Mouse (Mus musculus) thymus, adult 2 months (tissue): ENCODE data around the gene Cntn5. TPM values are rescaled to one million over a fixed set of nuclear protein-coding genes. Genes with fewer than 3 reads are reported as not detected.

ENCODE experiments used
- DNase-seq: peaks from one replicate; pipeline ENCODE4 v3.0.0; 2021
- H3K27ac ChIP-seq: fragments of 200-500 bp; 2 replicates; pipeline ENCODE4 v1.5.1; 2012; ENCODE audit warnings: low read length, control low read depth; ENCODE audit not compliant: control insufficient read depth, insufficient read depth
- H3K27me3 ChIP-seq: fragments of 200-500 bp; 2 replicates; pipeline ENCODE4 v1.6.1; 2012; ENCODE audit warnings: mild to moderate bottlenecking, low read length, moderate library complexity, mixed read lengths; ENCODE audit not compliant: control insufficient read depth, insufficient read depth
- H3K36me3 ChIP-seq: fragments of 200-500 bp; 2 replicates; pipeline ENCODE4 v1.6.1; 2012; ENCODE audit warnings: mild to moderate bottlenecking, low read length, moderate library complexity; ENCODE audit not compliant: control insufficient read depth, insufficient read depth
- H3K4me1 ChIP-seq: fragments of 200-500 bp; replicated peaks from 2 replicates; pipeline ENCODE4 v1.6.1; 2012; ENCODE audit warnings: low read length; ENCODE audit not compliant: control insufficient read depth, insufficient read depth
- H3K4me3 ChIP-seq: fragments of 200-500 bp; 2 replicates; pipeline ENCODE4 v1.5.1; 2012; ENCODE audit warnings: mild to moderate bottlenecking, low read length, control low read depth, moderate library complexity; ENCODE audit not compliant: control insufficient read depth, insufficient read depth
- CTCF ChIP-seq: fragments of 200-500 bp; IDR thresholded peaks from 2 replicates; pipeline ENCODE4 v1.5.1; 2012; ENCODE audit warnings: mild to moderate bottlenecking, control low read depth, low read length, moderate library complexity, borderline replicate concordance; ENCODE audit not compliant: control insufficient read depth, poor library complexity, insufficient read depth; ENCODE audit errors: extremely low read depth
- POLR2A ChIP-seq: fragments of 200-500 bp; IDR thresholded peaks from 2 replicates; pipeline ENCODE4 v1.6.1; 2012; ENCODE audit warnings: mild to moderate bottlenecking, low read length, control low read depth, moderate library complexity; ENCODE audit not compliant: control insufficient read depth, poor library complexity, insufficient read depth; ENCODE audit errors: extremely low read depth
- WGBS: fragments of 180-500 bp; shearing (Covaris S2); methylation state at CpG from one replicate; pipeline ENCODE4 v1.1.7; 2018; 5-methylcytosine and 5-hydroxymethylcytosine counted together
- polyA plus RNA-seq: library from polyadenylated mRNA; depleted of rRNA; stranded (reverse); fragments of >200 nt; gene quantifications from 2 replicates; pipeline ENCODE4 v1.2.3, GENCODE M21; 2012

The Cntn5 gene
- polyA plus RNA-seq, 1 experiment, result not detected

GRCm38 (mm10) chr9:10071271-10071670, 833.3 kb downstream of the Cntn5 start:
- no peaks in the 10 kb centered on the region for H3K4me1 ChIP-seq
- H3K36me3 ChIP-seq, result no peaks in the 10 kb centered on the region
- WGBS, result 89% methylated on average over 2 of the region's 2 CpGs
- H3K27me3 ChIP-seq, result no peaks in the 10 kb centered on the region
- no peak overlapping the region for H3K27ac ChIP-seq
- no peak overlapping the region for H3K4me3 ChIP-seq
- DNase-seq, result no peak
- TF ChIP-seq CTCF (no peak), POLR2A (no peak)

GRCm38 (mm10) chr9:10044969-10045789, 859.4 kb downstream of the Cntn5 start:
- TF ChIP-seq CTCF (no peak), POLR2A (no peak)
- no peak overlapping the region for H3K4me3 ChIP-seq
- 80% methylated on average over 4 of the region's 4 CpGs for WGBS
- H3K4me1 ChIP-seq, result no peaks in the 10 kb centered on the region
- no peak overlapping the region for H3K27ac ChIP-seq
- no peaks in the 10 kb centered on the region for H3K27me3 ChIP-seq
- H3K36me3 ChIP-seq, result no peaks in the 10 kb centered on the region
- DNase-seq, result no peak

DNA sequence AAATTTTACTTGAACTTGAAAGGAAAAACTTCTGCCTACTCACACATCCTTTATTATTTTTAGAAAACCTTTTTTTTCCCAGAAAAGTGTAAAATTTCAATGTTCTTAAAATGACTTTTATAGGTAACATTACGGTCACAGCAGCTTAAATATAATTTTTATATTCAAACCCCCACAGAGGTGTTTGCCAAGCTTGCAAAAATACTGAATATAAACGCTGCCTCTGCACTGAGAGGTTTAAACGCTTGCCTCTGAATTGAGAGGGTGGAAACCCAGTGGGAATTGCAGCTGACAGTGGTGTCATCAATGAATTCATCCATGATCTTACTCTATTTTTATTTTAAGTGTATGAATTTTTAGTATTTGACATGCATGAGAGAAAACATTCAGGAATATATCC, 861.6 kb downstream of the Cntn5 start:
- TF ChIP-seq POLR2A (no peak), CTCF (no peak)
- Histone ChIP-seq H3K27ac (no peak overlapping the region), H3K4me3 (no peak overlapping the region), H3K36me3 (no peaks in the 10 kb centered on the region), H3K4me1 (no peaks in the 10 kb centered on the region), H3K27me3 (no peaks in the 10 kb centered on the region)
- 84% methylated on average over 3 of the region's 3 CpGs for WGBS
- no peak for DNase-seq

DNA sequence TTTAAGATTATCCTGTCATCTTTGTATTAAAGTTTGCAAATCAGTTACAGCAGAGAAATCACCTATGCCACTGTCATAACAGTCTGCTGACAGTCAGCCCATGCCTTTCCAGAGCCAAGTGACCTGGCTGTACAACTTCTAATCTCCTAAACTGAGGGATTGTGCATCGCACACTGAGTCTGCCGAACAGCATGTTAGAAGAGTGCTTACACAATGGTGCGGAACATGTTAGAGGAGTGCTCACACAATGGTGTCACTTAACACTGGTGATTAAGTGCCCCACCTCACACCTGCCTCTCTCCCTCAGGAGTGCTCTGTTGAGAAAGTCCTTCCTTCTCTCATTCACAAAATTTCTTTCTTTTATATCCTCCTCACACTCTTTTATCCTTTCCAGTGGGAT, 889.4 kb downstream of the Cntn5 start:
- H3K36me3 ChIP-seq, result no peaks in the 10 kb centered on the region
- TF ChIP-seq POLR2A, result no peak
- TF ChIP-seq CTCF, result no peak
- WGBS, result 94% methylated on average over 3 of the region's 3 CpGs
- H3K27me3 ChIP-seq, result no peaks in the 10 kb centered on the region
- DNase-seq, result no peak
- H3K4me3 ChIP-seq, result no peak overlapping the region
- H3K4me1 ChIP-seq, result no peaks in the 10 kb centered on the region
- H3K27ac ChIP-seq, result no peak overlapping the region

- H3K4me1 ChIP-seq, result no peaks in the 10 kb centered on the region
- H3K36me3 ChIP-seq, result no peaks in the 10 kb centered on the region
- H3K4me3 ChIP-seq, result no peak overlapping the region
- no peaks in the 10 kb centered on the region for H3K27me3 ChIP-seq
- H3K27ac ChIP-seq, result no peak overlapping the region
- DNase-seq, result no peak
- WGBS, result 91% methylated on average over 8 of the region's 8 CpGs
- TF ChIP-seq CTCF, result no peak
- no peak for TF ChIP-seq POLR2A
Observed at GRCm38 (mm10) chr9:9984028-9984427, 920.5 kb downstream of the Cntn5 start.

GRCm38 (mm10) chr9:9983220-9983619, 921.4 kb downstream of the Cntn5 start:
- Histone ChIP-seq H3K27ac (no peak overlapping the region), H3K4me3 (no peak overlapping the region), H3K4me1 (no peaks in the 10 kb centered on the region), H3K36me3 (no peaks in the 10 kb centered on the region), H3K27me3 (no peaks in the 10 kb centered on the region)
- no peak for DNase-seq
- 74% methylated on average over 2 of the region's 2 CpGs for WGBS
- TF ChIP-seq POLR2A, result no peak
- TF ChIP-seq CTCF, result no peak
